Mouse (Mus musculus) macrophage (primary cell): ENCODE measurements around the gene Mastl. TPM values are rescaled to one million over a fixed set of nuclear protein-coding genes. Genes with fewer than 3 reads are reported as not detected.

Experiments used
- H3K27ac ChIP-seq: fragments of 350-480 bp; formaldehyde crosslinking; 2 replicates; pipeline ENCODE4 v1.9.0; 2021
- H3K36me3 ChIP-seq: fragments of 350-480 bp; formaldehyde crosslinking; 2 replicates; pipeline ENCODE4 v1.9.0; 2021; ENCODE audit errors: inconsistent target
- H3K4me3 ChIP-seq: fragments of 350-480 bp; formaldehyde crosslinking; 2 replicates; pipeline ENCODE4 v1.9.0; 2021; ENCODE audit errors: inconsistent target
- H3K79me2 ChIP-seq: fragments of 350-480 bp; formaldehyde crosslinking; 2 replicates; pipeline ENCODE4 v1.9.0; 2021; ENCODE audit errors: inconsistent target
- WGBS: methylation state at CpG from one replicate; pipeline ENCODE4 v1.1.7; 2026; ENCODE audit warnings: inconsistent platforms; ENCODE audit not compliant: missing documents; 5-methylcytosine and 5-hydroxymethylcytosine counted together
- polyA plus RNA-seq: library from polyadenylated mRNA; stranded (reverse); fragments of 250-400 nt; gene quantifications from 3 replicates; pipeline ENCODE4 v1.2.4, GENCODE M21; 2018; ENCODE audit warnings: inconsistent platforms

Gene Mastl
- polyA plus RNA-seq, 1 experiment from 2014 or later, result 2.0 TPM

GRCm38 (mm10) chr2:23076783-23077182 is 79.0 kb downstream of the Mastl start:
- H3K79me2 ChIP-seq, result peaks cover 45% of the 10 kb centered on the region
- no peak overlapping the region for H3K27ac ChIP-seq
- no peak overlapping the region for H3K4me3 ChIP-seq
- peaks cover 50% of the 10 kb centered on the region for H3K36me3 ChIP-seq

- peaks cover 55% of the 10 kb centered on the region for H3K79me2 ChIP-seq
- peaks cover 41% of the 10 kb centered on the region for H3K36me3 ChIP-seq
- no peak overlapping the region for H3K27ac ChIP-seq
- H3K4me3 ChIP-seq, result no peak overlapping the region
Observed at GRCm38 (mm10) chr2:23075846-23076245, 80.0 kb downstream of the Mastl start.

GRCm38 (mm10) chr2:23071406-23071805 is 84.4 kb downstream of the Mastl start:
- 100% methylated on average over 1 of the region's 1 CpGs for WGBS
- no peak overlapping the region for H3K27ac ChIP-seq
- H3K79me2 ChIP-seq, result peaks cover 68% of the 10 kb centered on the region
- H3K4me3 ChIP-seq, result no peak overlapping the region
- H3K36me3 ChIP-seq, result peaks cover 21% of the 10 kb centered on the region

GRCm38 (mm10) chr2:23070491-23070890 is 85.3 kb downstream of the Mastl start:
- H3K36me3 ChIP-seq, result peaks cover 11% of the 10 kb centered on the region
- 100% methylated on average over 2 of the region's 2 CpGs for WGBS
- no peak overlapping the region for H3K4me3 ChIP-seq
- no peak overlapping the region for H3K27ac ChIP-seq
- H3K79me2 ChIP-seq, result peaks cover 59% of the 10 kb centered on the region

GRCm38 (mm10) chr2:23068894-23069744 is 86.7 kb downstream of the Mastl start:
- Histone ChIP-seq H3K79me2 (peaks cover 46% of the 10 kb centered on the region), H3K27ac (peak overlapping the region; percentile 86), H3K36me3 (no peaks in the 10 kb centered on the region), H3K4me3 (peak overlapping the region; percentile 85)
- under 1% methylated on average over 45 of the region's 50 CpGs for WGBS

- Histone ChIP-seq H3K79me2 (peaks cover 38% of the 10 kb centered on the region), H3K4me3 (peak overlapping the region; percentile 85), H3K27ac (peak overlapping the region; percentile 86), H3K36me3 (no peaks in the 10 kb centered on the region)
- 1% methylated on average over 21 of the region's 21 CpGs for WGBS
Observed at GRCm38 (mm10) chr2:23068370-23068737, 87.5 kb downstream of the Mastl start.

- peaks cover 32% of the 10 kb centered on the region for H3K79me2 ChIP-seq
- H3K36me3 ChIP-seq, result no peaks in the 10 kb centered on the region
- 3% methylated on average over 33 of the region's 34 CpGs for WGBS
- peak within 1 kb of the TSS; percentile 85 for H3K4me3 ChIP-seq
- peak within 1 kb of the TSS; percentile 86 for H3K27ac ChIP-seq
Observed at GRCm38 (mm10) chr2:23067552-23068369, 88.1 kb downstream of the Mastl start, which contains the start of gene Acbd5. Gene Acbd5 (plus strand): TSS chr2:23068167.

Other genes with a start within 250 kb of the Mastl start
- 113 to 184 TPM (median 141 TPM) in 3 replicates for gene Abi1, start 115.8 kb downstream of the Mastl start, polyA plus RNA-seq
- 36.8 to 57.0 TPM (median 42.8 TPM) in 3 replicates for gene Acbd5, start 87.9 kb downstream of the Mastl start, polyA plus RNA-seq
- gene Yme1l1, start 345 bp upstream of the Mastl start, polyA plus RNA-seq, result 45.5 to 53.1 TPM (median 50.1 TPM) in 3 replicates
- not detected in 3 replicates for gene 4931423N10Rik, start 51.5 kb upstream of the Mastl start, polyA plus RNA-seq
- not detected in 3 replicates for gene Nxph2, start 165.2 kb upstream of the Mastl start, polyA plus RNA-seq